Mouse (Mus musculus): ENCODE results near the gene Npr3. TPM values are rescaled to one million over a fixed set of nuclear protein-coding genes. Genes with fewer than 3 reads are reported as not detected.

Gene Npr3
- 1.8 and 2.9 TPM in 2 replicates for polyA plus RNA-seq (2012; rRNA removed)

- peak in 1 of 2 experiments; percentile 81 for DNase-seq (ENCODE audit: extremely low spot score in 1 of 2, low spot score in 1 of 2)
Observed at GRCm38 (mm10) chr15:11906571-11907531, at the start of gene Npr3. Gene Npr3, minus strand, starts transcription at chr15:11907287.

GRCm38 (mm10) chr15:11956129-11956528 lies 49.0 kb upstream of the Npr3 start:
- no peak for DNase-seq (ENCODE audit: extremely low spot score in 1 of 2, low spot score in 1 of 2)

GRCm38 (mm10) chr15:11954190-11954589 lies 47.1 kb upstream of the Npr3 start:
- no peak for DNase-seq (ENCODE audit: extremely low spot score in 1 of 2, low spot score in 1 of 2)

- no peak for DNase-seq (ENCODE audit: extremely low spot score in 1 of 2, low spot score in 1 of 2)
Observed at GRCm38 (mm10) chr15:11952159-11952558, 45.1 kb upstream of the Npr3 start.

GRCm38 (mm10) chr15:11951181-11951580 lies 44.1 kb upstream of the Npr3 start:
- no peak for DNase-seq (ENCODE audit: extremely low spot score in 1 of 2, low spot score in 1 of 2)

- DNase-seq (ENCODE audit: extremely low spot score in 1 of 2, low spot score in 1 of 2), result no peak
Observed at GRCm38 (mm10) chr15:11950144-11950543, 43.1 kb upstream of the Npr3 start.

GRCm38 (mm10) chr15:11949490-11949889 lies 42.4 kb upstream of the Npr3 start:
- no peak for DNase-seq (ENCODE audit: extremely low spot score in 1 of 2, low spot score in 1 of 2)

- DNase-seq (ENCODE audit: extremely low spot score in 1 of 2, low spot score in 1 of 2), result no peak
Observed at GRCm38 (mm10) chr15:11940855-11941254, 33.8 kb upstream of the Npr3 start.

- no peak for DNase-seq (ENCODE audit: extremely low spot score in 1 of 2, low spot score in 1 of 2)
Observed at GRCm38 (mm10) chr15:11927742-11928141, 20.7 kb upstream of the Npr3 start.

- DNase-seq (ENCODE audit: extremely low spot score in 1 of 2, low spot score in 1 of 2), result no peak
Observed at GRCm38 (mm10) chr15:11914101-11914500, 7.0 kb upstream of the Npr3 start.

GRCm38 (mm10) chr15:11909875-11910274 lies 2.8 kb upstream of the Npr3 start:
- DNase-seq (ENCODE audit: extremely low spot score in 1 of 2, low spot score in 1 of 2), result peak in 1 of 2 experiments; percentile 68

- DNase-seq (ENCODE audit: extremely low spot score in 1 of 2, low spot score in 1 of 2), result no peak
Observed at GRCm38 (mm10) chr15:11908166-11908565, 1.1 kb upstream of the Npr3 start.

GRCm38 (mm10) chr15:11906021-11906570 lies 991 bp downstream of the Npr3 start:
- DNase-seq (ENCODE audit: extremely low spot score in 1 of 2, low spot score in 1 of 2), result peak in 1 of 2 experiments; percentile 33

- DNase-seq (ENCODE audit: extremely low spot score in 1 of 2, low spot score in 1 of 2), result peak in 1 of 2 experiments; percentile 29
Observed at GRCm38 (mm10) chr15:11904848-11905672, 2.0 kb downstream of the Npr3 start.

- peak in 1 of 2 experiments; percentile 35 for DNase-seq (ENCODE audit: extremely low spot score in 1 of 2, low spot score in 1 of 2)
Observed at GRCm38 (mm10) chr15:11904043-11904847, 2.8 kb downstream of the Npr3 start.

GRCm38 (mm10) chr15:11903196-11904042 lies 3.7 kb downstream of the Npr3 start:
- DNase-seq (ENCODE audit: extremely low spot score in 1 of 2, low spot score in 1 of 2), result no peak

- DNase-seq (ENCODE audit: extremely low spot score in 1 of 2, low spot score in 1 of 2), result no peak
Observed at GRCm38 (mm10) chr15:11897617-11898016, 9.5 kb downstream of the Npr3 start.

- no peak for DNase-seq (ENCODE audit: extremely low spot score in 1 of 2, low spot score in 1 of 2)
Observed at GRCm38 (mm10) chr15:11897162-11897561, 9.9 kb downstream of the Npr3 start.

- no peak for DNase-seq (ENCODE audit: extremely low spot score in 1 of 2, low spot score in 1 of 2)
Observed at GRCm38 (mm10) chr15:11893969-11894368, 13.1 kb downstream of the Npr3 start.

Measured in frontal cortex, adult 2 months (tissue).